Mouse (Mus musculus): ENCODE data around the gene Gm40193. TPM values are rescaled to one million over a fixed set of nuclear protein-coding genes. Genes with fewer than 3 reads are reported as not detected.
A peak's percentile ranks its signal among the peaks of the same experiment; 100 is the strongest.

Gene Gm40193
- polyA plus RNA-seq, 1 experiment from 2014 or later = not detected

DNA sequence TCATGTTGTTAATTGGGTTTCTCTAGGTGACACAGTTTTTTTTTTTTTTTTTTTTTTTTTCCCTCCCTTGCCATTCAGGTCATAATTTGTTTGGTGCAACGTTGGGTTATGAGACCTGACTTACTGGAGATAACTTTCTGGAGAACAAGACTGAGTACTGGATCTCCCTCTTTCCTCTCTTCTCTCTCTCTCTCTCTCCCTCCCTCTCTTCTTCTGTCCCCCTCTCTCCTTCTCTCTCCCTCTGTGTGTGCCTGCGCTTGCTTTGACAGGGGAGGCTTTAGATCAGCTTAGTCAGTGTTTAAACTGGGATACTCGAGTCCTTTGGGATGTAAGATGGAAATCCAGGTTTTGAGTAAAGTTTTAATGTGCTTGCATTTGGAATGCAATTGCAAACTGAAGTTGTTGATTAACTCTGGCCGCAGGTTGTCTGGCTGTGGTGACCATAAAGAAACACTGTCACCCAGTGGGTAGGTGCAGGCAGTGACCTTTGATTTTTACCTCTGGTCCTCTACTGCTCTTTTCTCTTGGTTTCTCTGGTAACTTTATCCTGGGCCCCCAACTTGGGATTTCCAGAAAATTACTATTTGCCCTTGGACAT, 31.6 kb upstream of the Gm40193 start:
- peaks cover 42% of the 10 kb centered on the region for H3K4me1 ChIP-seq (replicated peaks)
- H3K9ac ChIP-seq = peak overlapping the region; percentile 95
- no peaks in the 10 kb centered on the region for H3K9me3 ChIP-seq
- 43% methylated on average over 4 of the region's 4 CpGs for WGBS
- H3K27me3 ChIP-seq = no peaks in the 10 kb centered on the region
- no peak for ATAC-seq (ENCODE audit: low FRiP score, low read depth)
- peak overlapping the region; percentile 99 for H3K4me3 ChIP-seq
- no peaks in the 10 kb centered on the region for H3K36me3 ChIP-seq
- peak overlapping the region; percentile 93 for H3K4me2 ChIP-seq
- no peak overlapping the region for H3K27ac ChIP-seq (replicated peaks)

DNA sequence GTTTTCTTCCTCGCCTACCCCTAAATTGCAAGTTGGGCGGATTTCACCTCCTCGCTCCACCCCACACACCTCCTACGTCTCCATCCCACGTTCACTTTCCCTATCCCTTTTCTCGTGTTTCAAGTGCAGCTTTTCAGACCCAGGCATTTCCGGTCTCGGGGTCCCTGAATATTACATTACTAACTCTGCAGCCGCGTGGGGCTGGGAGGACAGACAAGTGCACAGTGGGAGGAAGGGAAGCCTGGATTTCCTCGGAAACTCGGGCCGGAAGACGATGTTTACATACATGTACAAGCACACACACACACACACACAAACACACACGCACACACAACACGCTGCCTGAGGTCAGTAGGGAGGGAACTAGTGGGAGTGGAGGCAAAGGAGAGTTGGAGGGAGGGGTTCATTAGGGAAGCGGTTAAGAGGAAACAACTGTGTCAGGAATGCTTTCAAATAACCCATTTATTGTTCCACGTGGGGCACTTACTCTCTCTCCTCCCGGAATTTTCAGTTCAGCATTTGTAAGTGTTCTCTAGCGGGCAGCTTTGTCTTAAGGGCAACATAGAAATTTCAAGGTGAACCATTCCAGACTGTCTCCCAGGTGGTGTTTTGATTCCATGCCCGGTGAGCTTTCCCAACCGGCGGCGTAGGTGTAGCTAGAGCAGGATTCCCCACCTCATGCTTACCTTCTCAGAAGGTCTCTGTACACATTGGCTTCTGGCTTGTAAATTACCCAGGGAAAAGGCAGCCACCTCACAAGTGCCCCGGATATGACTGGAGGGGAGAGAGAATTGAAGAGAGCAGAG, 30.9 kb upstream of the Gm40193 start:
- 0 out of 2 replicates have a peak, but pooled peaks have one; percentile 4 for ATAC-seq (ENCODE audit: low FRiP score, low read depth)
- WGBS = 5% methylated on average over 25 of the region's 25 CpGs
- H3K4me3 ChIP-seq = peak overlapping the region; percentile 99
- H3K9ac ChIP-seq = peak overlapping the region; percentile 95
- H3K4me2 ChIP-seq = peak overlapping the region; percentile 93
- no peaks in the 10 kb centered on the region for H3K27me3 ChIP-seq
- no peaks in the 10 kb centered on the region for H3K36me3 ChIP-seq
- peak overlapping the region; percentile 89 for H3K27ac ChIP-seq (replicated peaks)
- H3K4me1 ChIP-seq (replicated peaks) = peaks cover 42% of the 10 kb centered on the region
- no peaks in the 10 kb centered on the region for H3K9me3 ChIP-seq

DNA sequence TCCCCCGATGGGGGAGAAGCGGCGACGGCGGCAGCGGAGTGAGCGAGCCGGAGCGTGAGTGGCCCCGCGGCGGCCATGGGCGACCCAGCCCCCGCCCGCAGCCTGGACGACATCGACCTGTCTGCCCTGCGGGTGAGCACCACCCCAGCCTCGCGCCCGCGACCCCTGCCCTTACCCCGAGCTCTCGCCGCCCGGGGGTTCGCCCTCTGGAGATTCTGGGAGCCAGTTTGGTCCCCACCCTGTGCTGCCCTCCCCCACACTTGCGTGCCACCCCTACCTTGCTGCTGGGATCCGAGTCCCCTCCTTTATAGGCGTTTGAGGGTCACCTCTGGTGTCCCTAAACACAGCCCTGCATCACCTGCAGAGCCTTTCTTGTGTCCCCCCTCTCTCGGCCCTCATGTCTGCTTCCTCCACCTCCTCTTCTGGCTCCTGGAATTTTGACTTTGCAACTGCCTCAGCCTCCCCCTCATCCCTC, 30.3 kb upstream of the Gm40193 start:
- ATAC-seq (ENCODE audit: low FRiP score, low read depth) = peak; percentile 36; the same call in 1 of the 2 replicates
- H3K27me3 ChIP-seq = no peaks in the 10 kb centered on the region
- peak overlapping the region; percentile 95 for H3K9ac ChIP-seq
- 1% methylated on average over 14 of the region's 31 CpGs for WGBS
- peak overlapping the region; percentile 93 for H3K4me2 ChIP-seq
- H3K4me1 ChIP-seq (replicated peaks) = peaks cover 42% of the 10 kb centered on the region
- H3K27ac ChIP-seq (replicated peaks) = peak overlapping the region; percentile 89
- no peaks in the 10 kb centered on the region for H3K36me3 ChIP-seq
- peak overlapping the region; percentile 99 for H3K4me3 ChIP-seq
- no peaks in the 10 kb centered on the region for H3K9me3 ChIP-seq

GRCm38 (mm10) chr11:70562287-70562994, 29.7 kb upstream of the Gm40193 start, which contains the start of gene Mink1:
Gene Mink1 (plus strand): TSS chr11:70562881.
- H3K9ac ChIP-seq = peak within 1 kb of the TSS; percentile 95
- H3K36me3 ChIP-seq = no peaks in the 10 kb centered on the region
- H3K4me3 ChIP-seq = peak within 1 kb of the TSS; percentile 99
- no peaks in the 10 kb centered on the region for H3K27me3 ChIP-seq
- peak; percentile 95 for ATAC-seq (ENCODE audit: low FRiP score, low read depth)
- under 1% methylated on average over 39 of the region's 57 CpGs for WGBS
- peaks cover 42% of the 10 kb centered on the region for H3K4me1 ChIP-seq (replicated peaks)
- H3K9me3 ChIP-seq = no peaks in the 10 kb centered on the region
- peak within 1 kb of the TSS; percentile 89 for H3K27ac ChIP-seq (replicated peaks)
- H3K4me2 ChIP-seq = peak within 1 kb of the TSS; percentile 93

DNA sequence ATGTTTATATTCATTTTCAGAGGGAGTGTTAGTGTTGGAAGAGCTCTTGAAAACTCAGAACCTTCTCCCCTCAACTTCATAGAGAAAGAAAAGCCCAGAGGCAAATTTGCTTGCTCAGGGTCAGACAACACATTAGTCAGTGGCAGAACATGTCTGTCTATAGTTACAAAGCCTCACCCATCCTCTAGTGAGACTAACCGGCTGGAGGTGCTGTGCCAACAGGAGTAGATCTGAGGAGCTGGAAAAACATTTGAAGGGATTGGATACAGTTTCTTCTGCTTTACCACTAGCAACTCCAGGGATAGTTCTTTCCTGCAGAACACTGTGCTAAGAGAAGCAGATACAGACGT, 29.2 kb upstream of the Gm40193 start:
- Histone ChIP-seq H3K36me3 (0 out of 2 replicates have a peak, but pooled peaks cover under 1% of the 10 kb centered on the region), H3K27ac (replicated peaks) (peak overlapping the region; percentile 89), H3K9ac (peak overlapping the region; percentile 54), H3K4me3 (peak overlapping the region; percentile 99), H3K9me3 (no peaks in the 10 kb centered on the region), H3K4me1 (replicated peaks) (peaks cover 40% of the 10 kb centered on the region), H3K27me3 (no peaks in the 10 kb centered on the region), H3K4me2 (peak overlapping the region; percentile 93)
- ATAC-seq (ENCODE audit: low FRiP score, low read depth) = no peak; the same call in 1 of the 2 replicates
- 2% methylated on average over 2 of the region's 2 CpGs for WGBS

DNA sequence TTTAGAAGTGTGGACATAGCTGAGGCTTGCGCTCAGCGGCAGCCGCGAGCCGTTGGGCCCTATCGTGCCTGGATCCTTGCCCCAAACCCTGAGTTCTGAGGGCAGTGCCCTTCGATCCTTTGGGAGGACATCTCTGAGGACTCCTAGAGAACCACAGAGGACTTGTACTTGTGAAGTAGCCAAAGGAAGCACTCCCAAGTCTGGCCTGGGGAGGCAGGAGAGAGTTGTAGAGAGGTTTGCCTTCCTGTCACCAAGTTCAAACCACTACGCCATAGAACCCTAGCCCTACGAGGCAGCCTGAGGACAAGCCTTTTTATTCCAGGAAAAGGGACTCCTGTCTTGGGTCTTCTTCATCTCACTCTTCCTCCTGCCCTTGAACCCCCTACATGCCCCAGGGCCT, 24.8 kb upstream of the Gm40193 start:
- Histone ChIP-seq H3K27me3 (no peaks in the 10 kb centered on the region), H3K27ac (replicated peaks) (no peak overlapping the region), H3K36me3 (0 out of 2 replicates have a peak, but pooled peaks cover 8% of the 10 kb centered on the region), H3K9ac (no peak overlapping the region), H3K4me1 (replicated peaks) (peaks cover 8% of the 10 kb centered on the region), H3K4me2 (no peak overlapping the region), H3K4me3 (no peak overlapping the region), H3K9me3 (no peaks in the 10 kb centered on the region)
- WGBS = 88% methylated on average over 9 of the region's 9 CpGs
- ATAC-seq (ENCODE audit: low FRiP score, low read depth) = no peak

DNA sequence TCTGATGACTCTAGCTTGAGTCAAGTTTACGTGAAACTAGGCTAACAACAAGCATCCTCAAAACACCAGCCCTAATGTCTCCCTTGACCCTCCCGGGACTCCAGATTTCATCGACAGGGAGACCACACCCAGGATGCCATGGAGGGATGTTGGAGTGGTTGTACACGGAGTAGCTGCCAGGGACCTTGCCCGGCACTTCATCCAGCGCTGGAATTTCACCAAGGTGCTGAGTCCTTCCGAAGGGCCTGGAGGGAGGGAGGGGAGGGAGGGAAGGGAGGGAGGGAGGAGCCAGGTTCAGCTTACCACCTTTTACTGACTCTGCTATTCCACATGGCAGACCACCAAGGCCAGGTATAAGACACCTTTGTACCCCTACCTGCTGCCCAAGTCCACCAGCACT, 21.2 kb upstream of the Gm40193 start:
- Histone ChIP-seq H3K4me3 (no peak overlapping the region), H3K9ac (no peak overlapping the region), H3K27me3 (no peaks in the 10 kb centered on the region), H3K4me1 (replicated peaks) (no peaks in the 10 kb centered on the region), H3K4me2 (no peak overlapping the region), H3K9me3 (no peaks in the 10 kb centered on the region), H3K36me3 (0 out of 2 replicates have a peak, but pooled peaks cover 8% of the 10 kb centered on the region), H3K27ac (replicated peaks) (no peak overlapping the region)
- WGBS = 20% methylated on average over 7 of the region's 7 CpGs
- ATAC-seq (ENCODE audit: low FRiP score, low read depth) = no peak

- Histone ChIP-seq H3K9me3 (no peaks in the 10 kb centered on the region), H3K36me3 (0 out of 2 replicates have a peak, but pooled peaks cover 4% of the 10 kb centered on the region), H3K9ac (no peak overlapping the region), H3K4me2 (no peak overlapping the region), H3K27ac (replicated peaks) (no peak overlapping the region), H3K4me1 (replicated peaks) (no peaks in the 10 kb centered on the region), H3K27me3 (no peaks in the 10 kb centered on the region), H3K4me3 (no peak overlapping the region)
- WGBS = 89% methylated on average over 8 of the region's 8 CpGs
- no peak for ATAC-seq (ENCODE audit: low FRiP score, low read depth)
Measured at GRCm38 (mm10) chr11:70551526-70551925, 18.8 kb upstream of the Gm40193 start.

DNA sequence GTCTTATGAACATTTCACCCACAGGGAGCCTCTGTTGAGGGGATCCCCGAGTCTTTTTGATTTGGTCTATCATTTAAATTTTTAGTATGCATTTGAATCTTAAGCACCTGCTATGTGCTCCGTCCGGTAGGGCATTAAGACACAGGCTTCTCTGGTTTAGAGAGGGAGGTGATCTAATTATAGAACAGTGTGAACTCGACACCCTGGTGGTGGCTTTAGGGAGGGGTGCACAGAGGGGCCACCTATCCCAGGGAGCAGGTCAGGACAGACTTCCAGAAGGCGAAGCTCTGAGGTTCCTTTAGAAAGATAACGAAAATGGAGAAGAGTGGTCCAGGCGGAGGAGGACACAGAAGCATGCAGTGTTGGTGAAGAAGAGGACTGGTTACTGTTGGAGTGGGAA, 11.8 kb upstream of the Gm40193 start:
- no peaks in the 10 kb centered on the region for H3K36me3 ChIP-seq
- no peak overlapping the region for H3K27ac ChIP-seq (replicated peaks)
- WGBS = 75% methylated on average over 7 of the region's 7 CpGs
- H3K9ac ChIP-seq = no peak overlapping the region
- H3K4me2 ChIP-seq = no peak overlapping the region
- H3K4me1 ChIP-seq (replicated peaks) = peaks cover 12% of the 10 kb centered on the region
- no peak for ATAC-seq (ENCODE audit: low FRiP score, low read depth)
- no peak overlapping the region for H3K4me3 ChIP-seq
- no peaks in the 10 kb centered on the region for H3K9me3 ChIP-seq
- H3K27me3 ChIP-seq = no peaks in the 10 kb centered on the region

DNA sequence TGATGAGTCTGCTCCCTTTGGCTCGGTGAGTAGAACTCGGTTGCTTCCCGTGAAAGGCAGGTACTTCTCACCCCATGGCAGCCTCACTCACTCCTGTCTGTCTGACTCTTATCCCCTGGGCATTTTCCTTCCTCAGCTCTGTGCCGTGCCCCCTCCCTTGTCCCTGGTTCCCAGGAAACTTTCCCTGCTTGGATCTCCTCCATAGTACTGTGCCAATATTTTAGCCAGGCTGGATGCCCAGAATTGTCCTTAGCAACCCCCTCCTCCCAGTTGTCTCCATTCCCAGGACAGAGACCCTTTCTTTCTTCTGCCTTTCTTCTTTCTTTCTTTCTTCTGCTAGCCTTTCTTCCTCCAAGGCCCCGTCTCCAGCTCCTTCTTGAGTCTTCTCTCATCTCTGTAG, 8.7 kb upstream of the Gm40193 start:
- no peaks in the 10 kb centered on the region for H3K9me3 ChIP-seq
- peaks cover 12% of the 10 kb centered on the region for H3K4me1 ChIP-seq (replicated peaks)
- no peaks in the 10 kb centered on the region for H3K36me3 ChIP-seq
- H3K4me2 ChIP-seq = peak overlapping the region; percentile 82
- H3K27me3 ChIP-seq = no peaks in the 10 kb centered on the region
- H3K4me3 ChIP-seq = peak overlapping the region; percentile 18; the same call in 1 of the 2 replicates
- no peak overlapping the region for H3K9ac ChIP-seq
- 55% methylated on average over 5 of the region's 5 CpGs for WGBS
- H3K27ac ChIP-seq (replicated peaks) = peak overlapping the region; percentile 61; the same call in 1 of the 2 replicates
- ATAC-seq (ENCODE audit: low FRiP score, low read depth) = peak; percentile 52

GRCm38 (mm10) chr11:70540928-70541327, 8.2 kb upstream of the Gm40193 start:
- no peak for ATAC-seq (ENCODE audit: low FRiP score, low read depth)
- peak overlapping the region; percentile 82 for H3K4me2 ChIP-seq
- H3K36me3 ChIP-seq = no peaks in the 10 kb centered on the region
- H3K27me3 ChIP-seq = no peaks in the 10 kb centered on the region
- H3K27ac ChIP-seq (replicated peaks) = 0 out of 2 replicates have a peak overlapping the region, but pooled peaks have one; percentile 66
- H3K4me1 ChIP-seq (replicated peaks) = peaks cover 12% of the 10 kb centered on the region
- 0 out of 2 replicates have a peak overlapping the region, but pooled peaks have one; percentile 60 for H3K9ac ChIP-seq
- WGBS = 85% methylated on average over 7 of the region's 7 CpGs
- H3K9me3 ChIP-seq = no peaks in the 10 kb centered on the region
- H3K4me3 ChIP-seq = peak overlapping the region; percentile 69
